Mouse (Mus musculus): Measurements from ENCODE around the gene Rab20.

Gene Rab20

GRCm38 (mm10) chr8:11404614-11405013 is 73.9 kb downstream of the Rab20 start:
- DNase-seq (ENCODE audit: low spot score in 2 of 2), result no peak

GRCm38 (mm10) chr8:11403813-11404212 is 74.7 kb downstream of the Rab20 start:
- no peak for DNase-seq (ENCODE audit: low spot score in 2 of 2)
